In genomic region chr10:59510713-59511426, GRCm38 (mm10) we compare ENCODE assay signal across 14 mouse cellular contexts.
DNase-seq lines count a peak whose midpoint lies in the region; ATAC-seq and TF ChIP-seq lines count a peak whose summit lies in the region.
"Had no signal": no experiment of that assay in that cellular context is flagged by ENCODE, and none has a peak within 500 bp of the region (broad histone marks: within the 10 kb centered on the region; RNA-seq: fewer than 3 reads in every experiment).

No protein-coding gene starts in this region.

- H3K79me3 ChIP-seq in C2C12 (ENCODE audit: low read depth), result peaks cover 25% of the 10 kb centered on the region

- H3ac ChIP-seq in C2C12 (ENCODE audit: control insufficient read depth, insufficient read length, low read depth), result no peak overlapping the region

- peak; percentile 82 for DNase-seq in heart, adult 11 months
- DNase-seq in heart, adult 8-10 months (ENCODE audit: low spot score), result no peak
- DNase-seq in kidney, postnatal 4 days, result peak; percentile 27 to 40
- DNase-seq in kidney, postnatal 25 days, result no peak
- DNase-seq in cerebellum, adult 2 months, result no peak
- no peak for DNase-seq in left cerebral cortex, adult 18-20 months (ENCODE audit: low spot score in 2 of 2)
- DNase-seq: adrenal gland, adult 8-10 months; B cell, adult 2 months; cerebellum, adult 11 months had no signal

- peaks cover 10% of the 10 kb centered on the region for H3K36me3 ChIP-seq in C2C12 (ENCODE audit: control insufficient read depth, insufficient read depth)
- H3K36me3 ChIP-seq in limb, embryonic 12.5 days, result no peaks in the 10 kb centered on the region
- H3K36me3 ChIP-seq: hindbrain, embryonic 15.5 days had no signal

- no peak overlapping the region for H3K4me3 ChIP-seq in C2C12 (ENCODE audit: insufficient read depth, poor library complexity, severe bottlenecking)
- H3K4me3 ChIP-seq in limb, embryonic 12.5 days (replicated peaks), result no peak overlapping the region
- no peak overlapping the region for H3K4me3 ChIP-seq in cerebellum, adult 2 months (replicated peaks; ENCODE audit: insufficient read depth, low read depth, low read length)
- H3K4me3 ChIP-seq: hindbrain, embryonic 15.5 days had no signal

- peak; percentile 46 for ATAC-seq in limb, embryonic 12.5 days (ENCODE audit: insufficient number of reproducible peaks, insufficient read depth, low FRiP score, low TSS enrichment, low read depth)
- ATAC-seq: midbrain, embryonic 16.5 days had no signal

- peak overlapping the region; percentile 45 for H3K4me2 ChIP-seq in limb, embryonic 12.5 days

- WGBS in limb, embryonic 12.5 days, result 25% methylated on average over 14 of the region's 14 CpGs
- 62% methylated on average over 14 of the region's 14 CpGs for WGBS in cerebellum, adult 2 months

- no peak overlapping the region for H3K9ac ChIP-seq in limb, embryonic 12.5 days (replicated peaks)
- H3K9ac ChIP-seq: hindbrain, embryonic 15.5 days; liver, embryonic 14.5 days had no signal

- no peak for TF ChIP-seq CTCF in C2C12 (IDR thresholded peaks at IDR 0.05; ENCODE audit: control insufficient read depth, insufficient read depth, insufficient read length)
- TF ChIP-seq CTCF in cerebellum, adult 2 months (IDR thresholded peaks at IDR 0.05; ENCODE audit: borderline replicate concordance, insufficient read depth, low read depth, low read length), result no peak

- peaks cover 86% of the 10 kb centered on the region for H3K79me2 ChIP-seq in C2C12 (ENCODE audit: control insufficient read depth, insufficient read depth)

- H3K27ac ChIP-seq in limb, embryonic 12.5 days, result peak overlapping the region; percentile 30; the same call in 1 of the 2 replicates
- H3K27ac ChIP-seq in cerebellum, adult 2 months (ENCODE audit: insufficient read depth, low read length), result no peak overlapping the region
- H3K27ac ChIP-seq: hindbrain, embryonic 15.5 days; liver, embryonic 14.5 days had no signal

- no peaks in the 10 kb centered on the region for H3K27me3 ChIP-seq in C2C12 (ENCODE audit: control insufficient read depth, insufficient read depth, insufficient read length)
- no peaks in the 10 kb centered on the region for H3K27me3 ChIP-seq in limb, embryonic 12.5 days
- H3K27me3 ChIP-seq in cerebellum, adult 2 months (ENCODE audit: control insufficient read depth, insufficient read depth, low read length), result no peaks in the 10 kb centered on the region
- H3K27me3 ChIP-seq: hindbrain, embryonic 15.5 days had no signal

- no peak for TF ChIP-seq POLR2A in cerebellum, adult 2 months (IDR thresholded peaks at IDR 0.05; ENCODE audit: borderline replicate concordance, insufficient read depth, low read length)

- no peaks in the 10 kb centered on the region for H3K9me3 ChIP-seq in limb, embryonic 12.5 days
- H3K9me3 ChIP-seq: hindbrain, embryonic 15.5 days had no signal

- peaks cover 38% of the 10 kb centered on the region for H3K4me1 ChIP-seq in limb, embryonic 12.5 days (replicated peaks)
- peaks cover 9% of the 10 kb centered on the region for H3K4me1 ChIP-seq in cerebellum, adult 2 months (ENCODE audit: control insufficient read depth, insufficient read depth, low read length)

TF ChIP-seq in C2C12, 6 proteins besides CTCF, POLR2A, EP300 and RAD21:
- TF ChIP-seq CEBPB (IDR thresholded peaks at IDR 0.05; ENCODE audit: low read depth) (no peak), MYOD1 (IDR thresholded peaks at IDR 0.05; ENCODE audit: control insufficient read depth, insufficient read length, low read depth) (peak; percentile 32)

Comparison
In these comparisons a context has a peak if more than half of its experiments do, and no peak if none do; other contexts are left out.
1. DNase-seq: peak in heart, adult 11 months (single experiment) and kidney, postnatal 4 days (2 of 2); none in heart, adult 8-10 months (single experiment), kidney, postnatal 25 days (0 of 2), cerebellum, adult 2 months (0 of 2) and left cerebral cortex, adult 18-20 months (0 of 2).